In the genomic region with DNA sequence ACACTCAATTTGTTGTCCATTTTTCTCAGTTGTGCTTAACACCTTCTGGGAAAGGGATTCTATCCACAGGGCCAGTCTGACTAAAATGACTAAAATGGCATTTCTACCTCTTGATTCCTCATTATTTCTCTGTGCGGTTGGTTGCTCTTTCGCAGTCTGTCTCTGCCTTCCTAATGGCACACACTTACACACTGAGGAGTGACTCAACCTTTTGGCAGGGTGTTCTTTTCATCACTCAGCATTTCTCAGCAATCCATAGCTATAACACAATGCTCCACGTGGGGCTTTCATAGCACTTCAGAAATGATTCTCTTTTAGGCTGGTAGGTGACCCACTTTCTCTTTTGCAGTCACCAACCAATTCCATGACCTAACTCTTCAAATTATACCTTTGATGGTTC, we compare ENCODE assay signal across 21 mouse cellular contexts. TPM values are rescaled to one million over a fixed set of nuclear protein-coding genes. Genes with fewer than 3 reads are reported as not detected.
DNase-seq lines count a peak whose midpoint lies in the region; ATAC-seq and TF ChIP-seq lines count a peak whose summit lies in the region.
"Had no signal": no experiment of that assay in that cellular context is flagged by ENCODE, and none has a peak within 500 bp of the region (broad histone marks: within the 10 kb centered on the region; RNA-seq: fewer than 3 reads in every experiment).

No protein-coding gene starts in this region.

- no peak for TF ChIP-seq CTCF in brain, embryonic 14.5 days (IDR thresholded peaks at IDR 0.05; ENCODE audit: borderline replicate concordance, extremely low read depth, insufficient read depth, insufficient read length)

- intact Hi-C loops in left cerebral cortex, postnatal 10 days (cut with DNase I) = no loop called here

- no peak for TF ChIP-seq POLR2A in brain, embryonic 14.5 days (IDR thresholded peaks at IDR 0.05; ENCODE audit: borderline replicate concordance, extremely low read depth, insufficient read depth, insufficient read length, poor library complexity, severe bottlenecking)

- ATAC-seq in frontal cortex, adult (ENCODE audit: low TSS enrichment) = peak; percentile 81
- ATAC-seq: forebrain, embryonic 14.5 days; forebrain, embryonic 16.5 days had no signal

- no peak for DNase-seq in frontal cortex, postnatal 14 days (ENCODE audit: low spot score in 2 of 2)
- peak; percentile 53 for DNase-seq in NIH3T3 (ENCODE audit: low read depth)
- peak; percentile 8 for DNase-seq in brain, embryonic 14.5 days (ENCODE audit: low read depth)
- no peak for DNase-seq in layer of hippocampus, adult 9-10 months (ENCODE audit: low spot score)
- DNase-seq in left cerebral cortex, postnatal 10 days (ENCODE audit: extremely low spot score in 1 of 2, low spot score in 2 of 2) = no peak
- DNase-seq: adrenal gland, adult 2 months; adrenal gland, postnatal 10 days; adrenal gland, postnatal 25 days; cerebellum, adult 11 months; cerebellum, adult 18-20 months; cerebellum, adult 8-10 months; cerebellum, adult 9-11 months; cerebellum, postnatal 14 days; cerebellum, postnatal 36 days; embryo, embryonic 11 days had no signal

RNA-seq across cellular contexts. Expression of gene Rprm, which starts 7.3 kb away (rescaled TPM):
- 117 and 171 TPM in 2 replicates for polyA plus RNA-seq in brain, embryonic 14.5 days (2012; rRNA removed)
- 100 to 1,000 TPM; 136 to 139 TPM for total RNA-seq in left cerebral cortex, postnatal 10 days (2021)
- total RNA-seq: common myeloid progenitor, adult 5-6 weeks; MEL had no signal
- polyA plus RNA-seq: C2C12 had no signal

Comparison
In these comparisons a context has a peak if more than half of its experiments do, and no peak if none do; other contexts are left out.
1. DNase-seq: peak in NIH3T3 (single experiment) and brain, embryonic 14.5 days (single experiment); none in frontal cortex, postnatal 14 days (0 of 2), layer of hippocampus, adult 9-10 months (single experiment) and left cerebral cortex, postnatal 10 days (0 of 2).